Mouse (Mus musculus) bone marrow, adult 2 months (tissue): ENCODE data around the gene Tomm40l. TPM values are rescaled to one million over a fixed set of nuclear protein-coding genes. Genes with fewer than 3 reads are reported as not detected.

Source experiments
- H3K27ac ChIP-seq: fragments of 200-500 bp; 2 replicates; pipeline ENCODE4 v1.5.1; 2012; ENCODE audit warnings: low read depth, mild to moderate bottlenecking, control low read depth, inconsistent platforms, low read length; ENCODE audit not compliant: control insufficient read depth, poor library complexity, insufficient read depth
- H3K4me1 ChIP-seq: fragments of 200-500 bp; 2 replicates; pipeline ENCODE4 v1.6.1; 2011; ENCODE audit warnings: low read length; ENCODE audit not compliant: control insufficient read depth, insufficient read depth
- H3K4me3 ChIP-seq: fragments of 200-500 bp; replicated peaks from 2 replicates; pipeline ENCODE3; 2011; ENCODE audit warnings: mild to moderate bottlenecking, low read depth, low read length, control low read depth; ENCODE audit not compliant: control insufficient read depth
- CTCF ChIP-seq: fragments of 200-500 bp; IDR thresholded peaks from 2 replicates; pipeline ENCODE4 v1.5.1; 2011; ENCODE audit warnings: low read length, control low read depth; ENCODE audit not compliant: control insufficient read depth, insufficient read depth
- POLR2A ChIP-seq: fragments of 200-500 bp; IDR thresholded peaks from 2 replicates; pipeline ENCODE4 v1.6.1; 2011; ENCODE audit warnings: low read depth, mild to moderate bottlenecking, control low read depth, low read length, borderline replicate concordance; ENCODE audit not compliant: control insufficient read depth
- WGBS: fragments of 180-500 bp; shearing (Covaris S2); methylation state at CpG from one replicate; pipeline ENCODE4 v1.1.7; 2018; 5-methylcytosine and 5-hydroxymethylcytosine counted together
- polyA plus RNA-seq: library from polyadenylated mRNA; stranded (reverse); fragments of >200 nt; gene quantifications from 2 replicates; pipeline ENCODE4 v1.2.4, GENCODE M21; 2011; ENCODE audit warnings: low replicate concordance; ENCODE audit not compliant: missing spikeins, insufficient read depth, insufficient read length

Tomm40l gene
- polyA plus RNA-seq, 1 experiment = 20.1 TPM

DNA sequence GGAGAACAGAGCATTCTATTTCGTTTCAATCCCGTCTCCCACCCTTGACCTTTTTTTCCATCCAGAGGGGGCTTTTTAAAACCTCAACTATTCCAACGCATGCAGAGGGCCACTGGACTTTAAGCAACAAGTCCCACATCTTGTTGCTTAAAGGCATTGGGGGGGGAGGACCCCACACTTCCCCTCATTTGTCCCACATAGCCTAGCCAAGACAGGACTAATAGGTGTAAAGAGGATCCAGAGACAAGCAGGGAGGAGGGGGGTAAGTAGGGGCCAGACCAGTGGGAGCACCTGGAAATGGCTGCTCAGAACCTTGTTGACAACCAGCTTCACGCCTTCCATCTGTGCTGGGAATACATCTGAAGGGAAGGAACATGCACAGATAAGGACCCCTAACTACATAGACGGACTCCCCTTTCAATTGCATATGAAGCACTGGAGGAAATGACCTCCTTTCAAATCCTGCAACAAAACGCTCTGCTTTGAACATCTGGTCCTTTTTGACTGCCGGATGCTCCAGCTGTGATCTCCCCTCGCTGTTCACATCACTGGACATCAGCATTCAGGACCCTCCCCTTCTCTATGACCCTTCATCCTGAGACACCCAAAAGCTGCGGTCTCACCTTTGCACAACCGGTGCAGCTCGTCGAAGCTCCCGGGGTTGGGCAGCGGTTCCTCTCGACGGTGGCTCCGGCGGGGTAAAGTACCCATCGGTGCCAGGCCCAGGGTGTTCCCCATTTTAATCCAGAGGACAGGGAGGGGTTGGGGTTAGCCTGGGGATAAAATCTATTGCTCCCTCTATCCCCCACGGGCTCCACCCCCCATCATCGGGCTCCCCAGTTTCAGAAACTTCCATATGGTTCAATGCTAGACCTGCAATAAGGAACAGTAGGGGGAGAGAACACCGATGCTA, 777 bp downstream of the Tomm40l start:
- Histone ChIP-seq H3K4me3 (peak overlapping the region; percentile 70), H3K27ac (no peak overlapping the region), H3K4me1 (peaks cover 3% of the 10 kb centered on the region)
- 8% methylated on average over 22 of the region's 22 CpGs for WGBS
- TF ChIP-seq CTCF (no peak), POLR2A (no peak)

DNA sequence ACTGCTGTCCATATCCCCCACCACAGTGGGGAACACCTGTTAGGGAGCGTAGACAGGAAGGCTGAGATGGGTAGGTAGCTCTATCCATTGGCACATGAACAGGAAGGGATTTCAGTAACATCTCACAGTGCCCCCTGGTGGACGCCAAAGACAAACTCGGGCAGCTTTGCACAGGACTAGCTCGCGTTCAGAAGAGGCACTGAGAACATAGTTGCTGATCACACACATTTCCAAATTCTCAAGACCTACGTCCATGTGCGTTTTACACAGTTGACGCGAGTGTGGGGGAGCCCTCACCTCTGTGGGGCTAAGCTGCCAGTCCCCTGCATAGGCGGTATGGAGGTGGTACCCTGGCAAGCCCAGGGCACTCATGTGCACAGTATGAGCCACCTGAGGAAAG, 1.4 kb downstream of the Tomm40l start:
- WGBS = 10% methylated on average over 10 of the region's 10 CpGs
- TF ChIP-seq CTCF (peak; percentile 88), POLR2A (no peak)
- peaks cover 3% of the 10 kb centered on the region for H3K4me1 ChIP-seq

DNA sequence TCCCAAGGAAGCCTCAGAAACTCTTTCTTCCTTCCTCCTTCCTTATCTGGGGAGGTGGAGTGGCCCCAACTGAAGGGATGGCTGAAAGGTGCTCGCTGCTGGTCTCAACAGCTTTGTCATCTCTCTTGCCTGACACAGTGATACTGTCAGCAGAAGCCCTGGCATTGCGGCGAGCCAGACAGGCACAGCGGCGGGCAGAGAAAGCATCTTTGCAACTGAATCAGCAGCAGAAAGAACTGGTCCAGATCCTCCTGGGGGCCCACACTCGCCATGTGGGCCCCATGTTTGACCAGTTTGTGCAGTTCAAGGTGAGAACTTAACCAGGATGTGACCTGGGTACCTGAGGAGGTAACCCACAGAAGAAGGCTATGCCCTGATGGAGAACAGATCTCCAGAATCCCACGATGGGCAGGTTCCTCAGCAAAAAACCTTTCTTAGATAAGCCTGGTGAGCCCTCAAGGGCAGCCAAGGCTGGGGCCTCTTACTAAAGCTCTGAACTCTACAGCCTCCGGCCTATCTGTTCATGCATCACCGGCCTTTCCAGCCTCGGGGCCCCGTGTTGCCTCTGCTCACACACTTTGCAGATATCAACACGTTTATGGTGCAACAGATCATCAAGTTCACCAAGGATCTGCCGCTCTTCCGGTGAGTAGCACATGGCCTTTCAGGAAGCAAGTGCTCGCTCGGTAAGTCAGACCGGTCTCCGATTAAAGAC, 5.9 kb downstream of the Tomm40l start:
- Histone ChIP-seq H3K4me1 (peaks cover 1% of the 10 kb centered on the region; the same call in 1 of the 2 replicates), H3K27ac (no peak overlapping the region), H3K4me3 (no peak overlapping the region)
- WGBS = 69% methylated on average over 18 of the region's 18 CpGs
- no peak for TF ChIP-seq CTCF
- TF ChIP-seq POLR2A = no peak

More for the DNA sequence above, 1.4 kb downstream of the Tomm40l start:
- Histone ChIP-seq H3K4me3 (no peak overlapping the region), H3K27ac (no peak overlapping the region)

DNA sequence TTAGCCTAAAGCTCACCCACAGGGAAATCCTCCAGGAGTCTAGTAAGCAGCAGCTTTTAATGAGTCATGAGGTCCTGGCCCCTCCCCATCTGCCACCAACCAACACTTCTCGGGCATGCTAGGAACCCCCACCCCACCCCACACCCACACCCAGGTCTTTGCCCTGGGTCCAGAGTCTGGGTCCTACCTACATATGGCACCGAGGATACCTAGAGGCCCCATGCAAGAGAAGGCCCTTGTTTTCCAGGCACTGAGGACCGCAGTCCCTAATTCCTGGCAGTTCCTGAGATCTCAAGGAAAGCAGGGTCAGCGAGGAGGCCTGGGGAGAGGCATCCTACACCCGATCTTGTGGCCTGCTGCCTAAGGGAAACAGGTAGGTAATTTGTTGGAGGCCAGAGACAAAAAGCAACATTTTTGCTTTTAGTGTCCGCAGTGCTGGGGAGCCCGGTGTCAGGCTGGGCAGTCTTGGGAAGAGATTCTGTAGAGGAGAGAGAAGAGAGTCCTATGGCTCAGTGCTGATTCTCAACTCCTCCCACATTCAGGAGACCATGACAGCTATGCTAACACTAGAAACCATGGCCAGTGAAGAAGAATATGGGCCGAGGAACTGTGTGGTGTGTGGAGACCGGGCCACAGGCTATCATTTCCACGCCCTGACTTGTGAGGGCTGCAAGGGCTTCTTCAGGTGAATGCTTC, 8.4 kb downstream of the Tomm40l start, which contains the start of gene Nr1i3:
Gene Nr1i3 (plus strand): TSS at position 170 of the 696 bp plus-strand sequence.
- Histone ChIP-seq H3K4me3 (no peak within 1 kb of the TSS), H3K4me1 (no peaks in the 10 kb centered on the region; the same call in 1 of the 2 replicates), H3K27ac (no peak within 1 kb of the TSS)
- WGBS = 86% methylated on average over 10 of the region's 10 CpGs
- TF ChIP-seq POLR2A (no peak), CTCF (no peak)

DNA sequence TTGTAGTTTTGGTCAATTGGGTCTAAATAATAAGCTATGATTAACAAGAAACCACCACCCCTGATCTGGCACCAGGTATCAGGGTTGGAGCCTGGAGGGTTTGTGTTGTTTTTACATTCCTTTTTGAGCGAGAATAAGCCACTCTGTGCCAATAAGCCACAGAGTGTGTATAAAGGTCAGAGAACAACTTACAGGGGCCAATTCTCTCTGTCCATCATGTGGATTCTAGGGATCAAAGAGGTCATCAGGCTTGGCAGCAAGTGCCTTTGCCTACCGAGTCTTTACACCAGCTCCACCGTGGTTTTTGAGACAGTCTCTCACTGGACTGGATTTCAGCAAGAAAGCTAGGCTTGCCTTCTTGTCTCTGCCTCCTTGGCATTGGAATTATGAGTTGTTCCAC, 9.5 kb downstream of the Tomm40l start:
- H3K4me3 ChIP-seq = no peak overlapping the region
- H3K4me1 ChIP-seq = no peaks in the 10 kb centered on the region; the same call in 1 of the 2 replicates
- no peak overlapping the region for H3K27ac ChIP-seq
- TF ChIP-seq CTCF (no peak), POLR2A (no peak)
- WGBS = 78% methylated on average over 3 of the region's 3 CpGs

DNA sequence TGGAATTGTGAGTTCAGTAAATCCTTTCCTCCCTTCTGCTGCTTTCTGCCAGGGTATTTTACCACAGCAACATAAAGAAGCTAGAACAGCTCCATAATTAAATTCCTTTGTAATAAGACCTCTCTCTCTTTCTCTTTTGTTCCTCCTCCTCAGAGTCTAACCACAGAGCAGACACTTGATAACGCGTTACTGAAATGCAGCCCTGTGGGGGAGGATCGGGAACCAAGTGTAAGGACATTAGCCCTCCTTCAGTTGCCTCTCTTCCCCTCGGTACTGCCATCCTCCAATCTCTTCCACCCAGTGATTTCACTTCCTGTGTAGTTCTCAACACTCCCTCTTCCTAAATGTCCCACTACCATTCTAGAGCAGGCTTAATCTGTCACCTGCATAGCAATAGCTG, 12.9 kb downstream of the Tomm40l start:
- Histone ChIP-seq H3K27ac (no peak overlapping the region), H3K4me1 (no peaks in the 10 kb centered on the region; the same call in 1 of the 2 replicates), H3K4me3 (no peak overlapping the region)
- 8% methylated on average over 4 of the region's 4 CpGs for WGBS
- TF ChIP-seq CTCF = no peak
- TF ChIP-seq POLR2A = no peak

DNA sequence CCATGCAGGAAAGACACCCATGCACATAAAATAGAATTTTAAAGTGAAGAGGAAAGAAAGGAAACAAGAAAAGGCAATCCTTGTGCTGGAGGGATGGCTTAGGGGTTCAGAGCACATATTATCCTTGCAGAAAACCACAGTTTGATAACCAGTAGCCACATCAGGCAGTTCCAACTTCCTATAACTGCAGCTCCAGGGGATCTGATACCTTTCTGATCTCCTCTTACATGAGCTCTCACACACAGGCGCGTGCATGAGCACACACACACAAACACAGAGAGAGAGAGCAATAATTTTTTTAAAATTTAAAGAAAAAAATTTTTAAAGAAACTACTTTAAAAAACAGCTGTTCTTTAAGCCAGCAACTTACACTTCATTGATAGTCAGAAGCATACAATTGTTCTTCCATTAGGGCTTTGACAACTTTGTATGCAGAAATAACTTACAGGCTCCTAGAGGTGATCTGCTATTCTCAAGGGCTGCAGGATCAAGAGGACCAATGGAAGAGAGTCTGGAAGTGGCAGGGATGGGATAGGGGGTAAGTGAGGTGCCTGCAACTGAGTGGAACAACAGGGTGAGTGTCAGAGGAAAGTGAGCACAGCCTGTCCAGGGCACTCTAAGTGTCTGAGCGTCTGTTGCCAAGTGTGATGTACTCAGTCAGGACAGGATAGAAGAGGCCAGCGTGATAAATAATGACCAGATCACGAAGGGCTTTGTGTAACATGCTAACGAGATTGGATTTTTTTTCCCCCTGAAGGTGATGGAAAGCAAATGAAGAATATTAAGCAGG, 16.4 kb downstream of the Tomm40l start:
- TF ChIP-seq POLR2A (no peak), CTCF (no peak)
- 58% methylated on average over 6 of the region's 6 CpGs for WGBS
- Histone ChIP-seq H3K4me1 (no peaks in the 10 kb centered on the region; the same call in 1 of the 2 replicates), H3K4me3 (no peak overlapping the region), H3K27ac (no peak overlapping the region)
